Mouse (Mus musculus) midbrain, embryonic 11.5 days (tissue): Measurements from ENCODE around the gene Lzic. TPM values are rescaled to one million over a fixed set of nuclear protein-coding genes. Genes with fewer than 3 reads are reported as not detected.

ENCODE experiments used
- ATAC-seq: fragments of 200-750 bp; cut with Nextera tagmentation; 2 replicates; pipeline ENCODE4 v1.8.0; 2017; ENCODE audit warnings: moderate TSS enrichment, moderate library complexity; ENCODE audit not compliant: low FRiP score
- DNase-seq: peaks from one replicate; pipeline ENCODE4 v3.0.0; 2015; ENCODE audit warnings: low spot score; ENCODE audit errors: missing footprints
- H3K27ac ChIP-seq: fragments of 300-500 bp; sonication (generic); 2 replicates; pipeline ENCODE4 v1.5.1; 2014; ENCODE audit warnings: low read depth, low read length
- H3K27me3 ChIP-seq: fragments of 300-500 bp; sonication (generic); 2 replicates; pipeline ENCODE4 v1.6.1; 2014; ENCODE audit warnings: mild to moderate bottlenecking, low read length, moderate library complexity, mixed read lengths; ENCODE audit not compliant: control insufficient read depth, insufficient read depth
- H3K36me3 ChIP-seq: fragments of 300-500 bp; sonication (generic); 2 replicates; pipeline ENCODE4 v1.6.1; 2014; ENCODE audit warnings: mild to moderate bottlenecking, low read length, moderate library complexity, mixed read lengths; ENCODE audit not compliant: control insufficient read depth, insufficient read depth
- H3K4me1 ChIP-seq: fragments of 300-500 bp; sonication (generic); 2 replicates; pipeline ENCODE4 v1.6.1; 2014; ENCODE audit warnings: low read length; ENCODE audit not compliant: control insufficient read depth, insufficient read depth
- H3K4me2 ChIP-seq: fragments of 300-500 bp; sonication (generic); 2 replicates; pipeline ENCODE4 v1.6.1; 2014; ENCODE audit warnings: mild to moderate bottlenecking, moderate library complexity
- H3K4me3 ChIP-seq: fragments of 300-500 bp; sonication (generic); 2 replicates; pipeline ENCODE4 v1.5.1; 2014; ENCODE audit warnings: low read depth, low read length
- H3K9ac ChIP-seq: fragments of 300-500 bp; sonication (generic); 2 replicates; pipeline ENCODE4 v1.6.1; 2014; ENCODE audit warnings: low read length
- H3K9me3 ChIP-seq: fragments of 300-500 bp; sonication (generic); 2 replicates; pipeline ENCODE4 v1.6.1; 2016; ENCODE audit warnings: low read length; ENCODE audit not compliant: control insufficient read depth
- WGBS: fragments of 180-500 bp; shearing (Covaris S2); extraction: QIAGEN DNeasy Blood & Tissue Kit; methylation state at CpG from one replicate; pipeline ENCODE4 v1.1.7; 2014; 5-methylcytosine and 5-hydroxymethylcytosine counted together
- polyA plus RNA-seq: library from polyadenylated mRNA; unstranded; fragments of >200 nt; fragmentation: Nextera tagmentation; extraction: Ambion mirVana; gene quantifications from 2 replicates; pipeline ENCODE4 v1.2.1, GENCODE M21; 2014

The Lzic gene
- polyA plus RNA-seq, 1 experiment from 2014 or later = 50.1 TPM

DNA sequence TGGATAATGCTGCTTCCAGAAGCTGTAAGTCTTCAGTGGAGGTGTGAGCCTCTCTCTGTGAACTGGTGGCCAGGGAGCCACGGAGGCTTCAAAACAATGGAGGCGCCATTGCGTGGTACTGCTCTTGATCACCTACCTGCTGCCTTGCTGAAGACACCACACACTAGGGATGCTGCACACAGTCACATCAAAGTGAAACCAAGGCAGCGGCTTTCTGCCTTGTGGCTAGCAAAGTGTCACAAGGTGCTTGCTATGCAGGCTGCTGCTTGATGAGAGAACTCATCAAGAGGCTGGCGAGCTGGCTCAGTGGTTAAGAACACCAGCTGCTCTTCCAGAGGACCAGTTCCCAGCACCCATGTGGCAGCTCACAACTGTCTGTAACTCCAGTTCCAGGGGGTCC lies 30.7 kb downstream of the Lzic start:
- Histone ChIP-seq H3K36me3 (no peaks in the 10 kb centered on the region), H3K4me2 (no peak overlapping the region), H3K27me3 (no peaks in the 10 kb centered on the region), H3K9ac (no peak overlapping the region), H3K9me3 (no peaks in the 10 kb centered on the region), H3K4me3 (no peak overlapping the region), H3K4me1 (no peaks in the 10 kb centered on the region), H3K27ac (no peak overlapping the region)
- DNase-seq (no peak), ATAC-seq (no peak)
- 91% methylated on average over 5 of the region's 5 CpGs for WGBS

DNA sequence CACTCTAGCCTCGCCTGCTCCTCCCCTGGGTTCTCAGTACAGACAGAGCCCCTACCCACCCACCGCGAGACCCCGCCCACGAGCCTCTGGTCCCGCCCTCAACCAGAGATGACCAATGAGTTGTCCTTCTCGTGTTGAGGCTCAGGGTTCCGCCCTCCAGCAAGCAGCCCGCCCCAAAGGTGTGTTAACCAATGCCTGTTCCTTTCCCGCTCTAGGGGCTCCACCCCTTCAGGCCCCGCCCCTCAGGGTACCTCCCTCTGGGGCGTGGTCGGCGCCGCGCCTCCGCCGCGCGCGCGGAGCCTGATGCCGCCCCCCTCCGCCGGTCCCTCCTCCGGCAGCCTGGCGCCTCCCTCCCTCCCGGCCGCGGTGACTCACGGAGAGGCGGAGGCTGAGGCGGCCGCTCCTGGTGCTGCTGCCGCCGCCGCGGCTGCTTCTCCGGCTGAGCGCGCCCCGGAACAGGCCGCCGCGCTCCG lies 32.9 kb downstream of the Lzic start, which contains the start of gene Ctnnbip1:
Ctnnbip1 (plus strand) TSS at position 369 of the 473 bp plus-strand sequence.
- no peaks in the 10 kb centered on the region for H3K4me1 ChIP-seq
- H3K4me3 ChIP-seq = peak within 1 kb of the TSS; percentile 78
- no peaks in the 10 kb centered on the region for H3K27me3 ChIP-seq
- H3K4me2 ChIP-seq = peak within 1 kb of the TSS; percentile 78
- ATAC-seq = peak; percentile 99
- H3K27ac ChIP-seq = no peak within 1 kb of the TSS
- H3K36me3 ChIP-seq = no peaks in the 10 kb centered on the region
- 0% methylated on average over 40 of the region's 46 CpGs for WGBS
- peak; percentile 99 for DNase-seq
- no peaks in the 10 kb centered on the region for H3K9me3 ChIP-seq
- H3K9ac ChIP-seq = peak within 1 kb of the TSS; percentile 80

DNA sequence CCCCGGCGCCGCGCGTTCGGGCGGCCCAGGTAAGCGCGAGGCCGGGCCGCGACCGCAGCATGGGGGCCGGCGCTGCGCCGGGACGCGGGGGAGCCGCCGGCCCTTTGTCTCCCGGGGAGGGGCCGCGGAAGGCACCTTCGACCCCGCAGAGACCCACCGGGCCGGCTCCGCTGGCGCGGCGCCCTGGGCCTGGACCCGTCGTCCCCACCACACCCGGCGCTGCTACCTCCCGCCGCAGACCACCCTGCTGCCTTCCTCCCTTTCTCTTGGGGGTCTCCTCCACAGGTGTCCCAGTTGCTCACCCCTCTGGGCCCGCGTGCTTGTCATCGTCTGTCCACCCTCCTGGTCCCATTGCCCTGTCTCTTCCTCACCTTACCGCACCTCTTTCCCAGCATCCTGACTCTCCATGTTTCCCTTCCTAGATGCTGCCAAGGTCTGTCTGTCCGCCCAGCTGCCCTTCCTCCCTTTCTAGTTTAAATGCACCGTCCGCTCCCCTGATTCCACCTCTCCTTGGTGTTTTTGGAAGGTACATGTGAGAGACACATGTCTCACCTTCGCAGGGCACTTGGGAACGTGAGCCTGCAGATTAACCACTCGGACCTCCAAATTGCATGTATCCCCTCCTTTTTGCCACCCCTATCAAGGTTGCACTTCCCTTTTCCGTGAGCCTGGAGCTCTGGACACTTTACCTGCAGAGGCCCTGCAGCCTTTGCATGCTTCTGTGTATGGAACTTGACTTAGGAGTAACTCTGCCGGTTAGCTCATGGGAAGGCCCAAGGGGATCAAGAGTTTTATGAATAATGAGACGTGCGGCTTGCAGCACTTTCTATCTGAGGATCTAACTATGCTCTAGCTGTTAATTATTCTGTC lies 33.6 kb downstream of the Lzic start:
- peak overlapping the region; percentile 78 for H3K4me3 ChIP-seq
- no peaks in the 10 kb centered on the region for H3K9me3 ChIP-seq
- no peak for ATAC-seq
- H3K4me1 ChIP-seq = no peaks in the 10 kb centered on the region
- H3K4me2 ChIP-seq = peak overlapping the region; percentile 78
- no peaks in the 10 kb centered on the region for H3K36me3 ChIP-seq
- WGBS = 5% methylated on average over 41 of the region's 52 CpGs
- H3K27me3 ChIP-seq = no peaks in the 10 kb centered on the region
- peak; percentile 90 for DNase-seq
- peak overlapping the region; percentile 80 for H3K9ac ChIP-seq
- H3K27ac ChIP-seq = no peak overlapping the region

DNA sequence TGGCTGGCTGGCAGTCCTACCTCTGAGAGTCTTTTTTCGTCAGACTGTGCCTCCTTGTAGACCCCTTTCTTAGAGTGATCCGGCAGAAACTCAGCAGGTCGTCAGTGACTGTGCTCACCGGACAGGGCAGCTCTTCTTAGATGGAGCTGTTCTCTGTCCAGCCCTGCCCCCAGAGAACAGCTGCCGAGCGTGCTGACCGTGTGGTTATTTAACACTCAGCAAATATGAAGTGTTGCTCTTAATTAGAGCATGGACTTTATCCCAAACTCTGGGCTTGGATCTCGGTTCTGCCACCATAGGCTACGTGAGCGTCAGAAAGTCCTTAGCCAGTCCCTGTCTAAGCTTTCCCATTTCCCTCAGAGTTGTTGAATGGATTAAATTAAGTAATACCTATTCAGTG lies 36.2 kb downstream of the Lzic start:
- H3K36me3 ChIP-seq = no peaks in the 10 kb centered on the region
- H3K4me3 ChIP-seq = no peak overlapping the region
- H3K9me3 ChIP-seq = no peaks in the 10 kb centered on the region
- H3K27ac ChIP-seq = no peak overlapping the region
- no peak overlapping the region for H3K4me2 ChIP-seq
- H3K4me1 ChIP-seq = peaks cover 2% of the 10 kb centered on the region; the same call in 1 of the 2 replicates
- no peak overlapping the region for H3K9ac ChIP-seq
- H3K27me3 ChIP-seq = no peaks in the 10 kb centered on the region
- DNase-seq (no peak), ATAC-seq (no peak)
- WGBS = 74% methylated on average over 10 of the region's 10 CpGs

DNA sequence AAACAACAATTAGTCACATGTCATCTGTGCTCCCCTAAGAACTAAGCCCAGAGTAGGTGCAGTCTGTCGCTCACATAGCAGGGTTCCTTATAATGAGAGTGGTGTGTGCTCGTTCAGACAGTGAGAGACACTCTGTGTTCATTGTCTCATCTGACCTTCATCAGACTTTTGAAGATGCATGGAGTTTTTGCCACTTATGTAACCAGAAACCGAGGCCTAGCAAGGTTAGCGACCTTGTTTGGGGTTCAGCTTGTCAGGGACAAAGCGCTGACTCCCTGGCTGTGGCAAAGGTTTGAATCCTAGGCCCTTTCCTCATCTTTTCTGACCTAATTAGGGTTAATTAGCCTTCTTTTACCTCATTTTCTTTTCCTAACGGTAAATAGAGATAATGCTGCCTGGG lies 38.9 kb downstream of the Lzic start:
- no peaks in the 10 kb centered on the region for H3K27me3 ChIP-seq
- no peak for DNase-seq
- no peaks in the 10 kb centered on the region for H3K36me3 ChIP-seq
- no peak overlapping the region for H3K9ac ChIP-seq
- no peak overlapping the region for H3K4me2 ChIP-seq
- 82% methylated on average over 6 of the region's 6 CpGs for WGBS
- H3K4me1 ChIP-seq = peaks cover 5% of the 10 kb centered on the region; the same call in 1 of the 2 replicates
- H3K9me3 ChIP-seq = no peaks in the 10 kb centered on the region
- no peak overlapping the region for H3K4me3 ChIP-seq
- no peak for ATAC-seq
- no peak overlapping the region for H3K27ac ChIP-seq

DNA sequence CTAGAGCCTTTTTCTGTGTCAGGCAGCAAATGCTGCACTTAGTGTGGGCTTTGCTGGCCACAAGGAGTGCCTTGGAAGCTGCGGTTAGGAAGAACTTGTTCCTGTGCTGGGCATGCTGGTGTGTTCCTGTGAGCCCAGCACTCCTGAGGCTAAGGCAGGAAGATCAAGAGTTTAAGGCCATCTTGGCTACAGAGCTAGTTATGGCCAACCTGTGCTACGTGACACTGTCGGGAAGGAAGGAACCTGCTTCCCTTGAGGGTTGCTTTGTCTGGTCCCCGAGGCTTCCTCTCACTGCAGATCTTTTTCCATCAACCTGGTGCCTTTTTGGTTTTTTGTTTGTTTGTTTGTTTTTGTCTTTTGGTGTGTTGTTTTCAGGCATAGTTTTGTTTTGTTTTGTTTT lies 40.1 kb downstream of the Lzic start:
- Histone ChIP-seq H3K27ac (no peak overlapping the region), H3K4me3 (no peak overlapping the region), H3K4me1 (peaks cover 5% of the 10 kb centered on the region; the same call in 1 of the 2 replicates), H3K9ac (no peak overlapping the region), H3K9me3 (no peaks in the 10 kb centered on the region), H3K4me2 (no peak overlapping the region), H3K27me3 (no peaks in the 10 kb centered on the region), H3K36me3 (no peaks in the 10 kb centered on the region)
- 86% methylated on average over 4 of the region's 4 CpGs for WGBS
- DNase-seq = no peak
- ATAC-seq = no peak

DNA sequence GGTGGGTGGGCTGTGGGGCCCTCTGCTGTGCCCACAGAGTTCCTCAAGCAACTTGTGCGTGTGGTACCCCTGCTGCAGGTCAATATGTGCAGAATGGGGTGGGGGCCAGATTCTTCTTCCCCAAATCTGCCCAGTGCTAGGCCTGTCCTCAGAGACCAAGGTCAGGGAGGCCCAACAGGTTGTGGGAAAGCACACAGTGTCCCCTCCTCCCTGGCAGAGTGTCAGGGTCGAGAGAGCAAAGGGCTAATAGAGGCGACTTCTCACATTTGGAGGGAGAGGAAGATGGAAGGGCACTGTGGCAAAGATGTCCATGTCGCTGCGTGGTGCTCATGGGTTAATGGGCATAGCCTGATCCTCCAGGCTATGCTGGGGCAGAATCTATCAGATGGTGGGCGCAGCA lies 40.8 kb downstream of the Lzic start:
- no peaks in the 10 kb centered on the region for H3K27me3 ChIP-seq
- no peak overlapping the region for H3K27ac ChIP-seq
- no peaks in the 10 kb centered on the region for H3K36me3 ChIP-seq
- DNase-seq (no peak), ATAC-seq (no peak)
- H3K4me3 ChIP-seq = no peak overlapping the region
- WGBS = 74% methylated on average over 6 of the region's 6 CpGs
- H3K4me1 ChIP-seq = peaks cover 5% of the 10 kb centered on the region; the same call in 1 of the 2 replicates
- H3K9ac ChIP-seq = no peak overlapping the region
- H3K4me2 ChIP-seq = no peak overlapping the region
- H3K9me3 ChIP-seq = no peaks in the 10 kb centered on the region

DNA sequence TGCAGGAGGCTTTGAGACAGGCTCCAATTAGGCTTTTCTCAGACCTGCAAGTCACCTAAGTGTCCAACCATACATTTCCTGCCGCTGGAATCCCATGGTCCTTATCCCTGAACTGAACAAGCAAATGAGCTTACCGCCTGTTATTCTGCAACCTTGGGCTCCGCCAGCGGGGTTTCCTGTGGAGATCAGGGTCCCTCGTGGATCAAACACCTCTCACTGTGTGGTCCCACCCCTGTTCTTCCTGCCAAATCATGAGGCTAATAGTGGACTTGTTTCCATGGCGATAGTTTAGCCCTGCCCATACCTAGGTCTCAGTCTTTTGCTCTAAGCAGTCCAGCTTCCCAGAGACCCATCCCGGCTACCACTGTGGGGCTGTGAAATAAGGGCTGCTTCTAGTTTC lies 41.3 kb downstream of the Lzic start:
- Histone ChIP-seq H3K4me3 (no peak overlapping the region), H3K36me3 (no peaks in the 10 kb centered on the region), H3K9me3 (no peaks in the 10 kb centered on the region), H3K27me3 (no peaks in the 10 kb centered on the region), H3K27ac (no peak overlapping the region), H3K4me1 (peaks cover 5% of the 10 kb centered on the region; the same call in 1 of the 2 replicates), H3K9ac (no peak overlapping the region), H3K4me2 (no peak overlapping the region)
- ATAC-seq (no peak), DNase-seq (no peak)
- 42% methylated on average over 7 of the region's 7 CpGs for WGBS

DNA sequence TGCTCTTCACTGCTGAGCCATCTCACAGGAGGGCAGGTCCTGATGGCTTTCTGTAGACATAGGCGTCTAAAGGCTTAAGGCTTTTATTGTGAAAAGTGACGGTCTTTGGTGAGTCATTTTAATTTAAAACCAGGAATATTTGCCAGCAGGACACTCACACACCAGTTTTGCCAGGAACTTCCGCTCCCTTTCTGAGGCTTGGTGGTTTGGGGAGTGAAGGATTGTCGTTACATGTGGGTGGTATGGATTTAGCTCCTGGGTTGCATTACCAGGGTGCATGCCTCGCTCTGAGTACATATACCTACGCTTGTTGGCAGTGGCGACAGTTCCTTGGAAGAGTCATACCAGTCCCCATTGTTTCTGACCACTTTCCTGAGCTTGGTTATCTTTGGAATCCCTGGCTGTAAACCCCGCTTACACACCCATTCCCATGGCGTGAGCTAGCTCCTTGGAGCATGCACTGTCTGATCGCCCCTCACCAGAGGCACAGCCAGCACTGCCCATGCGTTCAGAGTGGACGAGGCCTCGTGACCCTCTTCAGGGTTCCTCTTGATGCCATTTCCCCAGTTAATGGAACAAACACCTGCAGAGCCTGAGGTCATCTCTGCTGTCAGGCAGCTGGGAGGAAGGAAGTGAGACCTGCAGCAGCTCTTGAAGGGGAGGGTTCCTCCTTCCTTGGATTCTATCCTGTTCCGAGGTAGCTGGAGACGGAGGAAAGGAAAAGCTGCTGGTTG lies 42.8 kb downstream of the Lzic start:
- ATAC-seq = no peak
- H3K9me3 ChIP-seq = no peaks in the 10 kb centered on the region
- H3K4me1 ChIP-seq = peaks cover 5% of the 10 kb centered on the region; the same call in 1 of the 2 replicates
- H3K27me3 ChIP-seq = no peaks in the 10 kb centered on the region
- no peak overlapping the region for H3K27ac ChIP-seq
- H3K4me2 ChIP-seq = no peak overlapping the region
- DNase-seq = no peak
- WGBS = 85% methylated on average over 15 of the region's 15 CpGs
- H3K36me3 ChIP-seq = no peaks in the 10 kb centered on the region
- no peak overlapping the region for H3K4me3 ChIP-seq
- no peak overlapping the region for H3K9ac ChIP-seq
